19 mouse cellular contexts compared by ENCODE assay signal in the genomic region with DNA sequence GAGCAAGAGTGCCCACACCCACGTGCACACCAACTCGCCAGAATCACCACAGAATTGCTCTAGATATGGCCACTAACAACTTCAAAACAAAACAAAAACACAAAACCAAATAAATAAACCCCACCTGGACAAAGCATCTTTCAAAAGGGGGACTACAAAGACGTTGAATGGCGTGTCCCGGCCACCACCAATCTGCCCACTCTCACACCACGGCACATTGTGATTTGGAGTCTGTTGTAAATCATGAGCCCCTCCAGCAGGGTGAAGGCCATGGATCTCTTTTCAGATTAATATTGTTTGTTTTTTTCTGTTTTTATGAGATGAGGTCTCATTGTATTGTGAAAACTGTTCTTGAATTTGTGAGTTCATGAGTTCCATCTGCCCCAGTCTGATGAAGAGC. TPM values are rescaled to one million over a fixed set of nuclear protein-coding genes. Genes with fewer than 3 reads are reported as not detected.
DNase-seq lines count a peak whose midpoint lies in the region; ATAC-seq and TF ChIP-seq lines count a peak whose summit lies in the region.
"Had no signal": no experiment of that assay in that cellular context is flagged by ENCODE, and none has a peak within 500 bp of the region (broad histone marks: within the 10 kb centered on the region; RNA-seq: fewer than 3 reads in every experiment).

No protein-coding gene starts in this region.

- no peak overlapping the region for H3K9ac ChIP-seq in forebrain, embryonic 13.5 days
- no peak overlapping the region for H3K9ac ChIP-seq in forebrain, embryonic 11.5 days (ENCODE audit: low read length)
- H3K9ac ChIP-seq in midbrain, embryonic 15.5 days: no peak overlapping the region
- no peak overlapping the region for H3K9ac ChIP-seq in midbrain, embryonic 13.5 days (replicated peaks)
- no peak overlapping the region for H3K9ac ChIP-seq in forebrain, postnatal 0 days
- H3K9ac ChIP-seq: embryonic facial prominence, embryonic 13.5 days; hindbrain, embryonic 15.5 days had no signal

- no peaks in the 10 kb centered on the region for H3K9me3 ChIP-seq in forebrain, embryonic 13.5 days (replicated peaks)
- no peaks in the 10 kb centered on the region for H3K9me3 ChIP-seq in forebrain, embryonic 11.5 days (ENCODE audit: control insufficient read depth, low read length)
- no peaks in the 10 kb centered on the region for H3K9me3 ChIP-seq in midbrain, embryonic 15.5 days
- no peaks in the 10 kb centered on the region for H3K9me3 ChIP-seq in midbrain, embryonic 13.5 days
- H3K9me3 ChIP-seq in forebrain, postnatal 0 days (ENCODE audit: low read length): no peaks in the 10 kb centered on the region
- H3K9me3 ChIP-seq: embryonic facial prominence, embryonic 13.5 days; heart, embryonic 12.5 days; hindbrain, embryonic 15.5 days had no signal

- H3K27ac ChIP-seq in forebrain, embryonic 13.5 days: peak overlapping the region; percentile 84
- no peak overlapping the region for H3K27ac ChIP-seq in forebrain, embryonic 11.5 days (ENCODE audit: low read depth, low read length)
- H3K27ac ChIP-seq in layer of hippocampus, adult 2 months: peak overlapping the region; percentile 48; the same call in 1 of the 2 replicates
- 0 out of 2 replicates have a peak overlapping the region, but pooled peaks have one; percentile 38 for H3K27ac ChIP-seq in midbrain, embryonic 15.5 days
- H3K27ac ChIP-seq in midbrain, embryonic 13.5 days: no peak overlapping the region
- peak overlapping the region; percentile 73 for H3K27ac ChIP-seq in forebrain, postnatal 0 days (ENCODE audit: low read depth, low read length)
- H3K27ac ChIP-seq: embryonic facial prominence, embryonic 13.5 days; hindbrain, embryonic 15.5 days had no signal

- peak overlapping the region; percentile 11; the same call in 1 of the 2 replicates for H3K4me2 ChIP-seq in forebrain, embryonic 13.5 days
- H3K4me2 ChIP-seq in forebrain, embryonic 11.5 days (ENCODE audit: low read depth, low read length, severe bottlenecking): no peak overlapping the region
- H3K4me2 ChIP-seq in midbrain, embryonic 15.5 days: no peak overlapping the region
- no peak overlapping the region for H3K4me2 ChIP-seq in midbrain, embryonic 13.5 days (replicated peaks)
- H3K4me2 ChIP-seq in forebrain, postnatal 0 days (ENCODE audit: low read depth): no peak overlapping the region
- H3K4me2 ChIP-seq: embryonic facial prominence, embryonic 13.5 days; heart, embryonic 12.5 days; hindbrain, embryonic 15.5 days had no signal

- peak; percentile 60 for ATAC-seq in forebrain, embryonic 13.5 days
- ATAC-seq in forebrain, embryonic 11.5 days (replicated peaks; ENCODE audit: low FRiP score): no peak
- ATAC-seq in midbrain, embryonic 15.5 days (replicated peaks): no peak
- ATAC-seq in midbrain, embryonic 13.5 days: no peak
- ATAC-seq in forebrain, postnatal 0 days: no peak
- ATAC-seq: inflammation-experienced regulatory T-cells, adult 6 months had no signal

- WGBS in forebrain, embryonic 13.5 days: 55% methylated on average over 6 of the region's 6 CpGs
- WGBS in forebrain, embryonic 11.5 days: 87% methylated on average over 6 of the region's 6 CpGs
- WGBS in midbrain, embryonic 15.5 days: 84% methylated on average over 6 of the region's 6 CpGs
- WGBS in midbrain, embryonic 13.5 days: 87% methylated on average over 6 of the region's 6 CpGs
- 35% methylated on average over 6 of the region's 6 CpGs for WGBS in forebrain, postnatal 0 days

- peaks cover 10% of the 10 kb centered on the region; the same call in 1 of the 2 replicates for H3K36me3 ChIP-seq in forebrain, embryonic 13.5 days (ENCODE audit: poor library complexity, severe bottlenecking)
- no peaks in the 10 kb centered on the region for H3K36me3 ChIP-seq in forebrain, embryonic 11.5 days (ENCODE audit: control insufficient read depth, insufficient read depth, low read length)
- H3K36me3 ChIP-seq in midbrain, embryonic 15.5 days (replicated peaks): no peaks in the 10 kb centered on the region
- peaks cover 10% of the 10 kb centered on the region for H3K36me3 ChIP-seq in midbrain, embryonic 13.5 days
- H3K36me3 ChIP-seq in forebrain, postnatal 0 days (ENCODE audit: insufficient read depth): no peaks in the 10 kb centered on the region
- H3K36me3 ChIP-seq: heart, embryonic 12.5 days; hindbrain, embryonic 15.5 days had no signal

- peaks cover 18% of the 10 kb centered on the region for H3K4me1 ChIP-seq in forebrain, embryonic 13.5 days
- H3K4me1 ChIP-seq in forebrain, embryonic 11.5 days (replicated peaks; ENCODE audit: control insufficient read depth, insufficient read depth, low read length): no peaks in the 10 kb centered on the region; the same call in 1 of the 2 replicates
- H3K4me1 ChIP-seq in midbrain, embryonic 15.5 days: peaks cover 8% of the 10 kb centered on the region; the same call in 1 of the 2 replicates
- H3K4me1 ChIP-seq in midbrain, embryonic 13.5 days (replicated peaks): no peaks in the 10 kb centered on the region
- no peaks in the 10 kb centered on the region for H3K4me1 ChIP-seq in forebrain, postnatal 0 days (ENCODE audit: insufficient read depth)
- H3K4me1 ChIP-seq: embryonic facial prominence, embryonic 13.5 days; hindbrain, embryonic 15.5 days had no signal

- no peak overlapping the region for H3K4me3 ChIP-seq in forebrain, embryonic 13.5 days
- H3K4me3 ChIP-seq in forebrain, embryonic 11.5 days (ENCODE audit: low read depth, low read length): no peak overlapping the region
- H3K4me3 ChIP-seq in layer of hippocampus, adult 2 months: no peak overlapping the region
- H3K4me3 ChIP-seq in midbrain, embryonic 15.5 days: no peak overlapping the region
- H3K4me3 ChIP-seq in midbrain, embryonic 13.5 days (replicated peaks): no peak overlapping the region
- H3K4me3 ChIP-seq in forebrain, postnatal 0 days (ENCODE audit: low read depth, low read length): no peak overlapping the region
- H3K4me3 ChIP-seq: embryonic facial prominence, embryonic 13.5 days; heart, embryonic 12.5 days; hindbrain, embryonic 15.5 days had no signal

- H3K27me3 ChIP-seq in forebrain, embryonic 13.5 days: no peaks in the 10 kb centered on the region
- no peaks in the 10 kb centered on the region for H3K27me3 ChIP-seq in forebrain, embryonic 11.5 days (ENCODE audit: control insufficient read depth, insufficient read depth, low read length)
- no peaks in the 10 kb centered on the region for H3K27me3 ChIP-seq in midbrain, embryonic 15.5 days (replicated peaks)
- no peaks in the 10 kb centered on the region for H3K27me3 ChIP-seq in midbrain, embryonic 13.5 days
- H3K27me3 ChIP-seq in forebrain, postnatal 0 days (ENCODE audit: insufficient read depth, low read length): no peaks in the 10 kb centered on the region
- H3K27me3 ChIP-seq: embryonic facial prominence, embryonic 13.5 days; heart, embryonic 12.5 days; hindbrain, embryonic 15.5 days had no signal

- no peak for DNase-seq in forebrain, embryonic 11.5 days (ENCODE audit: low spot score)
- DNase-seq in layer of hippocampus, adult 2 months (ENCODE audit: low spot score in 2 of 2): no peak
- no peak for DNase-seq in layer of hippocampus, postnatal 25 days (ENCODE audit: extremely low spot score in 1 of 2, low spot score in 1 of 2)
- DNase-seq in forebrain, postnatal 0 days: no peak
- DNase-seq in spleen, postnatal 4 days (ENCODE audit: low spot score in 2 of 2): no peak
- DNase-seq: adrenal gland, postnatal 14 days; cerebellum, adult 11-12 months; cerebellum, adult 9-11 months; cerebellum, postnatal 36 days; gastrocnemius, postnatal 10 days; heart, adult 18-20 months had no signal

- no peak for TF ChIP-seq CTCF in layer of hippocampus, adult 2 months (conservative IDR thresholded peaks at IDR 0.05)
- TF ChIP-seq CTCF in forebrain, postnatal 0 days (IDR thresholded peaks at IDR 0.05; ENCODE audit: low read depth): no peak

RNA-seq across cellular contexts. Expression of a gene that starts 9.5 kb away (rescaled TPM):
- polyA plus RNA-seq in forebrain, embryonic 13.5 days (2015; fragmentation: Nextera tagmentation; extraction: Ambion mirVana): 0.44 and 0.57 TPM in 2 replicates
- polyA plus RNA-seq in forebrain, embryonic 11.5 days (2014; fragmentation: Nextera tagmentation; extraction: Ambion mirVana): 0.33 and 0.99 TPM in 2 replicates
- not detected for total RNA-seq in layer of hippocampus, adult 2 months (2021)
- total RNA-seq in layer of hippocampus, postnatal 25 days (2021): not detected
- 0.28 and 0.38 TPM in 2 replicates for polyA plus RNA-seq in midbrain, embryonic 15.5 days (2015; fragmentation: Nextera tagmentation; extraction: Ambion mirVana)
- 0.43 and 0.48 TPM in 2 replicates for polyA plus RNA-seq in midbrain, embryonic 13.5 days (2015; fragmentation: Nextera tagmentation; extraction: Ambion mirVana)
- total RNA-seq in forebrain, postnatal 0 days (2014; rRNA removed): 0.10 and 0.38 TPM in 2 replicates
- polyA plus RNA-seq in forebrain, postnatal 0 days (2015; fragmentation: Nextera tagmentation; extraction: Ambion mirVana): 0.16 and 0.27 TPM in 2 replicates
- total RNA-seq: heart, postnatal 25 days had no signal
- polyA plus RNA-seq: inflammation-experienced regulatory T-cells, adult 6 months had no signal

RNA-seq across cellular contexts. Expression of a gene that starts 15.6 kb away (rescaled TPM):
- polyA plus RNA-seq in forebrain, embryonic 13.5 days (2015; fragmentation: Nextera tagmentation; extraction: Ambion mirVana): 38.6 and 45.3 TPM in 2 replicates
- polyA plus RNA-seq in forebrain, embryonic 11.5 days (2014; fragmentation: Nextera tagmentation; extraction: Ambion mirVana): 45.1 and 45.7 TPM in 2 replicates
- total RNA-seq in layer of hippocampus, adult 2 months (2021): 10 to 100 TPM; 74.0 to 76.7 TPM
- total RNA-seq in layer of hippocampus, postnatal 25 days (2021): 10 to 100 TPM; 69.8 to 76.2 TPM
- 67.9 and 76.2 TPM in 2 replicates for polyA plus RNA-seq in midbrain, embryonic 15.5 days (2015; fragmentation: Nextera tagmentation; extraction: Ambion mirVana)
- 53.6 and 54.5 TPM in 2 replicates for polyA plus RNA-seq in midbrain, embryonic 13.5 days (2015; fragmentation: Nextera tagmentation; extraction: Ambion mirVana)
- total RNA-seq in forebrain, postnatal 0 days (2014; rRNA removed): 46.6 and 48.7 TPM in 2 replicates
- polyA plus RNA-seq in forebrain, postnatal 0 days (2015; fragmentation: Nextera tagmentation; extraction: Ambion mirVana): 38.8 and 47.0 TPM in 2 replicates

RNA-seq across cellular contexts. Expression of a gene that starts 43.9 kb away (rescaled TPM):
- 173 and 180 TPM in 2 replicates for polyA plus RNA-seq in forebrain, embryonic 13.5 days (2015; fragmentation: Nextera tagmentation; extraction: Ambion mirVana)
- polyA plus RNA-seq in forebrain, embryonic 11.5 days (2014; fragmentation: Nextera tagmentation; extraction: Ambion mirVana): 210 and 213 TPM in 2 replicates
- 10 to 100 TPM; 28.0 to 28.4 TPM for total RNA-seq in layer of hippocampus, adult 2 months (2021)
- 10 to 100 TPM; 31.6 to 31.9 TPM for total RNA-seq in layer of hippocampus, postnatal 25 days (2021)
- polyA plus RNA-seq in midbrain, embryonic 15.5 days (2015; fragmentation: Nextera tagmentation; extraction: Ambion mirVana): 111 and 114 TPM in 2 replicates
- 148 and 152 TPM in 2 replicates for polyA plus RNA-seq in midbrain, embryonic 13.5 days (2015; fragmentation: Nextera tagmentation; extraction: Ambion mirVana)
- 109 and 120 TPM in 2 replicates for total RNA-seq in forebrain, postnatal 0 days (2014; rRNA removed)
- polyA plus RNA-seq in forebrain, postnatal 0 days (2015; fragmentation: Nextera tagmentation; extraction: Ambion mirVana): 104 and 118 TPM in 2 replicates

RNA-seq across cellular contexts. Expression of a gene that starts 52.6 kb away (rescaled TPM):
- polyA plus RNA-seq in forebrain, embryonic 13.5 days (2015; fragmentation: Nextera tagmentation; extraction: Ambion mirVana): 0.98 and 1.0 TPM in 2 replicates
- 0.25 and 0.32 TPM in 2 replicates for polyA plus RNA-seq in forebrain, embryonic 11.5 days (2014; fragmentation: Nextera tagmentation; extraction: Ambion mirVana)
- total RNA-seq in layer of hippocampus, adult 2 months (2021): 10 to 100 TPM; 17.3 to 18.0 TPM
- total RNA-seq in layer of hippocampus, postnatal 25 days (2021): 10 to 100 TPM; 15.2 to 18.6 TPM
- polyA plus RNA-seq in midbrain, embryonic 15.5 days (2015; fragmentation: Nextera tagmentation; extraction: Ambion mirVana): 5.2 and 5.7 TPM in 2 replicates
- polyA plus RNA-seq in midbrain, embryonic 13.5 days (2015; fragmentation: Nextera tagmentation; extraction: Ambion mirVana): 2.0 and 2.1 TPM in 2 replicates
- total RNA-seq in forebrain, postnatal 0 days (2014; rRNA removed): 8.1 and 9.8 TPM in 2 replicates
- 3.2 and 5.3 TPM in 2 replicates for polyA plus RNA-seq in forebrain, postnatal 0 days (2015; fragmentation: Nextera tagmentation; extraction: Ambion mirVana)
- total RNA-seq: adrenal gland, postnatal 14 days; heart, adult 18-20 months; heart, postnatal 25 days had no signal
- polyA plus RNA-seq: inflammation-experienced regulatory T-cells, adult 6 months had no signal

RNA-seq across cellular contexts. Expression of a gene that starts 57.4 kb away (rescaled TPM):
- polyA plus RNA-seq in forebrain, embryonic 13.5 days (2015; fragmentation: Nextera tagmentation; extraction: Ambion mirVana): 10.8 and 11.4 TPM in 2 replicates
- 11.8 and 14.3 TPM in 2 replicates for polyA plus RNA-seq in forebrain, embryonic 11.5 days (2014; fragmentation: Nextera tagmentation; extraction: Ambion mirVana)
- total RNA-seq in layer of hippocampus, adult 2 months (2021): 10 to 100 TPM; 11.5 to 12.3 TPM
- 10 to 100 TPM; 12.0 to 12.1 TPM for total RNA-seq in layer of hippocampus, postnatal 25 days (2021)
- polyA plus RNA-seq in midbrain, embryonic 15.5 days (2015; fragmentation: Nextera tagmentation; extraction: Ambion mirVana): 18.3 and 19.8 TPM in 2 replicates
- polyA plus RNA-seq in midbrain, embryonic 13.5 days (2015; fragmentation: Nextera tagmentation; extraction: Ambion mirVana): 13.8 and 14.2 TPM in 2 replicates
- 5.5 and 5.6 TPM in 2 replicates for total RNA-seq in forebrain, postnatal 0 days (2014; rRNA removed)
- polyA plus RNA-seq in forebrain, postnatal 0 days (2015; fragmentation: Nextera tagmentation; extraction: Ambion mirVana): 20.7 and 22.9 TPM in 2 replicates

Comparison
In these comparisons a context has a peak if more than half of its experiments do, and no peak if none do; other contexts are left out.
1. H3K27ac ChIP-seq: peak in forebrain, embryonic 13.5 days (single experiment), layer of hippocampus, adult 2 months (single experiment), midbrain, embryonic 15.5 days (single experiment) and forebrain, postnatal 0 days (single experiment); none in forebrain, embryonic 11.5 days (single experiment) and midbrain, embryonic 13.5 days (single experiment).